Mouse (Mus musculus): ENCODE measurements around the gene Ddah1. TPM values are rescaled to one million over a fixed set of nuclear protein-coding genes. Genes with fewer than 3 reads are reported as not detected.

The Ddah1 gene
- polyA plus RNA-seq, 1 experiment from 2014 or later: 15.6 TPM

GRCm38 (mm10) chr3:145802106-145802505 lies 43.6 kb downstream of the Ddah1 start:
- DNase-seq (ENCODE audit: low spot score) (no peak), ATAC-seq (ENCODE audit: insufficient number of reproducible peaks, low FRiP score, low TSS enrichment, low read depth) (no peak)
- Histone ChIP-seq H3K9ac (ENCODE audit: low read length) (no peak overlapping the region), H3K4me1 (ENCODE audit: control insufficient read depth, insufficient read depth, low read length) (peaks cover 2% of the 10 kb centered on the region; the same call in 1 of the 2 replicates), H3K27me3 (ENCODE audit: control insufficient read depth, insufficient read depth, low read length) (no peaks in the 10 kb centered on the region), H3K4me2 (ENCODE audit: low read depth, severe bottlenecking) (no peak overlapping the region), H3K4me3 (ENCODE audit: low read depth, low read length) (no peak overlapping the region), H3K36me3 (ENCODE audit: control insufficient read depth, insufficient read depth, low read length) (no peaks in the 10 kb centered on the region), H3K9me3 (ENCODE audit: control insufficient read depth, low read length) (no peaks in the 10 kb centered on the region), H3K27ac (replicated peaks; ENCODE audit: low read depth, low read length) (no peak overlapping the region)
- WGBS: 78% methylated on average over 6 of the region's 6 CpGs

- 61% methylated on average over 4 of the region's 4 CpGs for WGBS
- H3K9me3 ChIP-seq (ENCODE audit: control insufficient read depth, low read length): no peaks in the 10 kb centered on the region
- H3K9ac ChIP-seq (ENCODE audit: low read length): no peak overlapping the region
- H3K27ac ChIP-seq (replicated peaks; ENCODE audit: low read depth, low read length): no peak overlapping the region
- ATAC-seq (ENCODE audit: insufficient number of reproducible peaks, low FRiP score, low TSS enrichment, low read depth) (no peak), DNase-seq (ENCODE audit: low spot score) (no peak)
- no peaks in the 10 kb centered on the region for H3K27me3 ChIP-seq (ENCODE audit: control insufficient read depth, insufficient read depth, low read length)
- H3K4me1 ChIP-seq (ENCODE audit: control insufficient read depth, insufficient read depth, low read length): no peaks in the 10 kb centered on the region; the same call in 1 of the 2 replicates
- no peaks in the 10 kb centered on the region for H3K36me3 ChIP-seq (ENCODE audit: control insufficient read depth, insufficient read depth, low read length)
- no peak overlapping the region for H3K4me3 ChIP-seq (ENCODE audit: low read depth, low read length)
- no peak overlapping the region for H3K4me2 ChIP-seq (ENCODE audit: low read depth, severe bottlenecking)
Measured at GRCm38 (mm10) chr3:145805848-145806247, 47.4 kb downstream of the Ddah1 start.

GRCm38 (mm10) chr3:145806502-145806901 lies 48.0 kb downstream of the Ddah1 start:
- no peak overlapping the region for H3K27ac ChIP-seq (replicated peaks; ENCODE audit: low read depth, low read length)
- no peak overlapping the region for H3K4me2 ChIP-seq (ENCODE audit: low read depth, severe bottlenecking)
- no peaks in the 10 kb centered on the region; the same call in 1 of the 2 replicates for H3K4me1 ChIP-seq (ENCODE audit: control insufficient read depth, insufficient read depth, low read length)
- DNase-seq (ENCODE audit: low spot score) (peak; percentile 33), ATAC-seq (ENCODE audit: insufficient number of reproducible peaks, low FRiP score, low TSS enrichment, low read depth) (no peak)
- H3K27me3 ChIP-seq (ENCODE audit: control insufficient read depth, insufficient read depth, low read length): no peaks in the 10 kb centered on the region
- no peaks in the 10 kb centered on the region for H3K36me3 ChIP-seq (ENCODE audit: control insufficient read depth, insufficient read depth, low read length)
- H3K9me3 ChIP-seq (ENCODE audit: control insufficient read depth, low read length): no peaks in the 10 kb centered on the region
- 44% methylated on average over 5 of the region's 5 CpGs for WGBS
- H3K9ac ChIP-seq (ENCODE audit: low read length): no peak overlapping the region
- H3K4me3 ChIP-seq (ENCODE audit: low read depth, low read length): no peak overlapping the region

- no peaks in the 10 kb centered on the region for H3K27me3 ChIP-seq (ENCODE audit: control insufficient read depth, insufficient read depth, low read length)
- 83% methylated on average over 1 of the region's 1 CpGs for WGBS
- no peak overlapping the region for H3K9ac ChIP-seq (ENCODE audit: low read length)
- no peaks in the 10 kb centered on the region for H3K36me3 ChIP-seq (ENCODE audit: control insufficient read depth, insufficient read depth, low read length)
- no peak overlapping the region for H3K4me3 ChIP-seq (ENCODE audit: low read depth, low read length)
- ATAC-seq (ENCODE audit: insufficient number of reproducible peaks, low FRiP score, low TSS enrichment, low read depth) (no peak), DNase-seq (ENCODE audit: low spot score) (no peak)
- no peaks in the 10 kb centered on the region for H3K4me1 ChIP-seq (ENCODE audit: control insufficient read depth, insufficient read depth, low read length)
- H3K4me2 ChIP-seq (ENCODE audit: low read depth, severe bottlenecking): no peak overlapping the region
- no peaks in the 10 kb centered on the region for H3K9me3 ChIP-seq (ENCODE audit: control insufficient read depth, low read length)
- H3K27ac ChIP-seq (replicated peaks; ENCODE audit: low read depth, low read length): no peak overlapping the region
Measured at GRCm38 (mm10) chr3:145816807-145817206, 58.3 kb downstream of the Ddah1 start.

GRCm38 (mm10) chr3:145817276-145817675 lies 58.8 kb downstream of the Ddah1 start:
- no peak overlapping the region for H3K27ac ChIP-seq (replicated peaks; ENCODE audit: low read depth, low read length)
- no peaks in the 10 kb centered on the region for H3K36me3 ChIP-seq (ENCODE audit: control insufficient read depth, insufficient read depth, low read length)
- no peaks in the 10 kb centered on the region for H3K4me1 ChIP-seq (ENCODE audit: control insufficient read depth, insufficient read depth, low read length)
- H3K4me2 ChIP-seq (ENCODE audit: low read depth, severe bottlenecking): no peak overlapping the region
- H3K9ac ChIP-seq (ENCODE audit: low read length): no peak overlapping the region
- DNase-seq (ENCODE audit: low spot score): no peak
- no peaks in the 10 kb centered on the region for H3K27me3 ChIP-seq (ENCODE audit: control insufficient read depth, insufficient read depth, low read length)
- no peak for ATAC-seq (ENCODE audit: insufficient number of reproducible peaks, low FRiP score, low TSS enrichment, low read depth)
- H3K4me3 ChIP-seq (ENCODE audit: low read depth, low read length): no peak overlapping the region
- H3K9me3 ChIP-seq (ENCODE audit: control insufficient read depth, low read length): no peaks in the 10 kb centered on the region
- WGBS: 81% methylated on average over 6 of the region's 6 CpGs

- Histone ChIP-seq H3K9me3 (ENCODE audit: control insufficient read depth, low read length) (no peaks in the 10 kb centered on the region), H3K27ac (replicated peaks; ENCODE audit: low read depth, low read length) (no peak overlapping the region), H3K36me3 (ENCODE audit: control insufficient read depth, insufficient read depth, low read length) (no peaks in the 10 kb centered on the region), H3K27me3 (ENCODE audit: control insufficient read depth, insufficient read depth, low read length) (no peaks in the 10 kb centered on the region), H3K4me2 (ENCODE audit: low read depth, severe bottlenecking) (no peak overlapping the region), H3K9ac (ENCODE audit: low read length) (no peak overlapping the region), H3K4me3 (ENCODE audit: low read depth, low read length) (no peak overlapping the region), H3K4me1 (ENCODE audit: control insufficient read depth, insufficient read depth, low read length) (no peaks in the 10 kb centered on the region)
- DNase-seq (ENCODE audit: low spot score): no peak
- ATAC-seq (ENCODE audit: insufficient number of reproducible peaks, low FRiP score, low TSS enrichment, low read depth): no peak
- 81% methylated on average over 2 of the region's 2 CpGs for WGBS
Measured at GRCm38 (mm10) chr3:145820439-145820838, 62.0 kb downstream of the Ddah1 start.

- H3K9ac ChIP-seq (ENCODE audit: low read length): no peak overlapping the region
- no peak for ATAC-seq (ENCODE audit: insufficient number of reproducible peaks, low FRiP score, low TSS enrichment, low read depth)
- no peaks in the 10 kb centered on the region for H3K4me1 ChIP-seq (ENCODE audit: control insufficient read depth, insufficient read depth, low read length)
- WGBS: 90% methylated on average over 2 of the region's 2 CpGs
- H3K27ac ChIP-seq (replicated peaks; ENCODE audit: low read depth, low read length): no peak overlapping the region
- DNase-seq (ENCODE audit: low spot score): no peak
- H3K27me3 ChIP-seq (ENCODE audit: control insufficient read depth, insufficient read depth, low read length): no peaks in the 10 kb centered on the region
- no peak overlapping the region for H3K4me3 ChIP-seq (ENCODE audit: low read depth, low read length)
- no peaks in the 10 kb centered on the region for H3K9me3 ChIP-seq (ENCODE audit: control insufficient read depth, low read length)
- no peaks in the 10 kb centered on the region for H3K36me3 ChIP-seq (ENCODE audit: control insufficient read depth, insufficient read depth, low read length)
- H3K4me2 ChIP-seq (ENCODE audit: low read depth, severe bottlenecking): no peak overlapping the region
Measured at GRCm38 (mm10) chr3:145820938-145821337, 62.5 kb downstream of the Ddah1 start.

GRCm38 (mm10) chr3:145822201-145822600 lies 63.7 kb downstream of the Ddah1 start:
- DNase-seq (ENCODE audit: low spot score) (no peak), ATAC-seq (ENCODE audit: insufficient number of reproducible peaks, low FRiP score, low TSS enrichment, low read depth) (no peak)
- no peaks in the 10 kb centered on the region for H3K36me3 ChIP-seq (ENCODE audit: control insufficient read depth, insufficient read depth, low read length)
- H3K27me3 ChIP-seq (ENCODE audit: control insufficient read depth, insufficient read depth, low read length): no peaks in the 10 kb centered on the region
- H3K4me2 ChIP-seq (ENCODE audit: low read depth, severe bottlenecking): no peak overlapping the region
- WGBS: 87% methylated on average over 4 of the region's 4 CpGs
- peaks cover 3% of the 10 kb centered on the region; the same call in 1 of the 2 replicates for H3K4me1 ChIP-seq (ENCODE audit: control insufficient read depth, insufficient read depth, low read length)
- H3K9ac ChIP-seq (ENCODE audit: low read length): no peak overlapping the region
- H3K27ac ChIP-seq (replicated peaks; ENCODE audit: low read depth, low read length): no peak overlapping the region
- no peaks in the 10 kb centered on the region for H3K9me3 ChIP-seq (ENCODE audit: control insufficient read depth, low read length)
- no peak overlapping the region for H3K4me3 ChIP-seq (ENCODE audit: low read depth, low read length)

GRCm38 (mm10) chr3:145823661-145824060 lies 65.2 kb downstream of the Ddah1 start:
- no peak for ATAC-seq (ENCODE audit: insufficient number of reproducible peaks, low FRiP score, low TSS enrichment, low read depth)
- no peak overlapping the region for H3K4me3 ChIP-seq (ENCODE audit: low read depth, low read length)
- no peaks in the 10 kb centered on the region for H3K9me3 ChIP-seq (ENCODE audit: control insufficient read depth, low read length)
- DNase-seq (ENCODE audit: low spot score): no peak
- peaks cover 7% of the 10 kb centered on the region; the same call in 1 of the 2 replicates for H3K4me1 ChIP-seq (ENCODE audit: control insufficient read depth, insufficient read depth, low read length)
- no peak overlapping the region for H3K4me2 ChIP-seq (ENCODE audit: low read depth, severe bottlenecking)
- H3K27ac ChIP-seq (replicated peaks; ENCODE audit: low read depth, low read length): no peak overlapping the region
- no peaks in the 10 kb centered on the region for H3K36me3 ChIP-seq (ENCODE audit: control insufficient read depth, insufficient read depth, low read length)
- H3K9ac ChIP-seq (ENCODE audit: low read length): no peak overlapping the region
- H3K27me3 ChIP-seq (ENCODE audit: control insufficient read depth, insufficient read depth, low read length): no peaks in the 10 kb centered on the region
- 88% methylated on average over 4 of the region's 4 CpGs for WGBS

All from limb, embryonic 11.5 days (tissue).